Mouse (Mus musculus) adrenal gland, postnatal 14 days (tissue): Measurements from ENCODE around the gene Olfr1277. TPM values are rescaled to one million over a fixed set of nuclear protein-coding genes. Genes with fewer than 3 reads are reported as not detected.

Experiments
- DNase-seq: peaks from one replicate; pipeline ENCODE4 v3.0.0; 2021; ENCODE audit warnings: mixed read lengths
- long read RNA-seq, 2 experiments: library from polyadenylated mRNA; stranded (forward); transcript quantifications; one replicate each; pipeline ENCODE4 v2.0.0; 2021
- total RNA-seq: library from RNA; stranded (reverse); gene quantifications from 2 replicates; pipeline ENCODE4 v1.2.3, GENCODE M21; 2021

The Olfr1277 gene
- not detected in 2 replicates for total RNA-seq
- long read RNA-seq, experiment 1, result 0 reads
- long read RNA-seq, experiment 2, result 0 reads

DNA sequence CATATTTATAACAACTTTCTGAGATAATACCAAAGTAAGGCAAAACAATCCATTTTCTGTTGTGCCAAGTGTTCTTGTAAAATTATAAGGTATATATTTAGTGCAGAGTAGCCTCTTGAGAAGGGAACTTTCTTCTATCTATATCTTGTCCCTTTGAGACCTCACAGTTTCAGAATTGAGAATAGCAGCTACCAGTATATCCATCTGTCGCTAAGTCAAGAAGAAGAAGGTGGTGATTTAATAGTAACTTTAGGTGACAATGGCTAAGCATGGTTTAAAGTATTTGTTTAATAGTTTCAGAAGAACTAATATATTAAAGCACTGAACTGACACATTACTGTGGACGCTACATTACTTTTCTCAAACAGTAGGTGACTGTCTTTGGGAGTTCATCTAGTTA, at the start of gene Olfr1277:
Gene Olfr1277, minus strand, starts transcription at position 101 of the 400 bp plus-strand sequence.
- no peak for DNase-seq

DNA sequence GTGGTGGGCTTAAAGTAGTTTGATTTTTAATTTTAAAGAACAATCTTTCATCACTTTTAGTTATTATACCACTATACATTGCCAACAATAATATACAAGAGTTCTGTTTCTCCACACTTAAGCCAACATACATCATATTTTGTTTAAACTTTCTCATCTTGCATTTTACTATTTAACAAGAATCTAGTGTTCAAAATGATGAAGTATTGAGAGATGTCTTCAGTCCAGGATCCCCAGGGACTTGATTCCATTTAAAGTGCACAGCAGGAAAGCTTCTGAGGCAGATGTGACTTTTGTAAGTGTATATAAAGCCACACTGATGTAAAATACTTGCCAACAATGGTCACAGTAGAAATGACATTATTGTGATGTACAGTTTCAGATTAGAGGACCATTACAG, 39.8 kb upstream of the Olfr1277 start, which contains the start of gene Olfr1280:
Gene Olfr1280, plus strand, starts transcription at position 301 of the 400 bp plus-strand sequence.
- DNase-seq, result no peak

DNA sequence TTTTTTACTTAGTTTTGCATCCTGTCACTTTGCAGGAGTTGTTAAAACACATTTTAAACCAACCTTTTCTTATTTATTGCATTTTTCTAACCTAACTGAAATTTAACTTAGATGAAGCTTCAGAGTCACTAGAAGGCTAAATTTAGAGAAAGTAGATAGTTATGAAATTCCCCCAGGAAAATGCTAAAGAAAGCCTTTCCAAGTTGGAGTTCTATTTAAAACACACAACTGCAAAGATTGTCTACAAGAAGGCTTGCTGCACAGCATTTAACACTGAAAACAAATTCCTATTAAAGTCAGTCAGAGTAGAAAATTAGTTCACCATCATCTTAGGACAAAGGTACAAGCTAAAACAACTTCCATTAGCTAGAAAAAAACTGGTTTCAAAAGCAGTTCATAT, 26.5 kb upstream of the Olfr1277 start, which contains the start of gene Olfr1279:
Gene Olfr1279, plus strand, starts transcription at position 262 of the 400 bp plus-strand sequence.
- no peak for DNase-seq

DNA sequence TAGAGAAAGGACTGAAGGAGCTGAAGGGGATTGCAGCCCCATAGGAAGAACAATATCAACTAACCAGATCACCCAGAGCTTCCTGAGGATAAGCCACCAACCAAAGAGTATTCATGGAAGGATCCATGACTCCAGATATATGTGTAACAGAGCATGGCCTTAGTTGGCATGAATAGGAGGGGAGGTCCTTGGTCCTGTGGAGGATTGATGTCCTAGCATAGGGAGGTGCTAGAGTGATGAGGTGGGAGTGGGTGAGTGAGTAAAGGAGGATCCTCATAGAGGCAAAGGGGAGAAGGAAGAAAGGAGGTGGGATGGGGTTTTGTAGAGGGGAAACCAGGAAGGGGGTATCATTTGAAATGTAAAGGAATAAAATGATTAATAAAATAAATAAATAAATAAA, 24.6 kb upstream of the Olfr1277 start:
- DNase-seq, result no peak

DNA sequence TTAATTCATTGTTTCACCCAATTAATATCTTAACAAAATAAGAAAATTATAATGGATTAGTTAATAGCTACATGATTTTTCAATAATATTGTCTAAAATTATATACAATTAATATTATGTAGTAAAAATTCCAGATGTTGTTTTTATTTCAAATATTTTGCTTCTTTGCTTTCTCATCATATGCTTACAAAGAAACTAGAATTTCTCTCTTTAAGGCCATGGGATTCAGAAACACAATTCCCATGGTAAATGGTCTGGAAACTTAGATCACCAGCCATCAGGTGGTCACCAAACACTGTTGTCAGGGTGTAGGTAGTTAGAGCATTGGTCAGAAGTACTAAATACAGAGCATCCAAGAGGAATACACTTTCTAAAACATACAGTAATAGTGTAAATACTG, 15.9 kb upstream of the Olfr1277 start, which contains the start of gene Olfr1278:
Gene Olfr1278, plus strand, starts transcription at position 301 of the 400 bp plus-strand sequence.
- no peak for DNase-seq

DNA sequence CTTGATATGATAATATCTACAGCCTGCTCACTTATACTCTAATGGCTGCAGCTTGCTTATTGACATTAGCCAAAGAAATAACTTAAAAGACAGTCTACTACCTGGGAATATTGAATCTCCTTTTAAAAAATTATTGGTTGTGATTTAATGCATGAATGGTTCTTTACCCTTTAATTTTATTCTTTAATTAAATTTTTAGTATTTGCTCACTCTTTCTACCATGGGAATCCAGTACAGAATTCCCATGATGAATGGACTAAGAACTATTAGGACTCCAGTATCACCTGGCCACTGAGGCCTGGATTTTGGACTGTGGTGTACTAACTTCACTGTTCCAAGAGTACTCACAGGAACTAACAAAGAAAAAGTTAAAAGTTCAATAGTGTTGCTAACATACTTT, 19.7 kb downstream of the Olfr1277 start, which contains the start of gene Olfr1276:
Gene Olfr1276, plus strand, starts transcription at position 301 of the 400 bp plus-strand sequence.
- no peak for DNase-seq

DNA sequence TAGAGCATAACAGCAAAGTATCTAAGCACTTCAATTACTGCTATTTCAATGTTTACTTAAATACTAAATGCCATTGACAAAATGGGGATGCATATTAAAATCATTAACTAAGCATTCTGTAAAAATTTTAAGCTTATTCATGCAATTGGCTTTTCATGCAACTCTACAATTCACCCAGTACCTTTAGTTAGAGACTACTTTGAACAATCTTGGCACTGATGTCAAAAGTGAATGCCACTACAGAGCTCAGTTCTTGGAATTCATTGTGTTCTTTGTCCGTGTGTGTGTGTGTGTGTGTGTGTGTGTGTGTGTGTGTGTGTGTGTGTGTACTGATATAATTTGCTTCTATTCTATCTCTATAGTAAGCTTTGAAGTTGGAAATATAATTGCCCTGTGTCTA, 38.7 kb downstream of the Olfr1277 start, which contains the start of gene Olfr1275:
Gene Olfr1275, minus strand, starts transcription at position 101 of the 400 bp plus-strand sequence.
- no peak for DNase-seq

DNA sequence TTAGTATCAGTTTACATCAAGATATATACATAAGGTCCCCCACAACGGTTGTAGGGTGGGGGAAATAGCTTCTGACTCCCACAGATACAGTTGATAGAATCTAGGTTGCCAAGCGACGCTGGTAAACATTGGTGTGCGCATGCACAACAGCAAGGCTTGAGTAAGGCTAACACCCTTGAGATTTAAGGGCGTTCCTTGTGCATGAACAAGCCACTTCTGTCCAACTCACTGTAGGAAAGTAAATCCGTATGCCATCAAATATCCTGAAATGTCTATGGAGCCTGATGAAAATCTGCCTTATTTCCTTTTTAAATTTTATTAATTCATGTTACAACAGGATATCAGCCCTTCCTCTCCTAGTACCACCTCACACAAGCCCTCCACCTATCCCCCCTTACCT, 44.4 kb downstream of the Olfr1277 start, which contains the start of gene 4930430A15Rik:
Gene 4930430A15Rik, minus strand, starts transcription at position 101 of the 400 bp plus-strand sequence.
- no peak for DNase-seq

Other genes starting within 250 kb of the Olfr1277 start
- gene Gm13941, start 168.1 kb downstream of the Olfr1277 start, total RNA-seq, result not detected in 2 replicates
- not detected in 2 replicates for gene Gm15130, start 121.2 kb downstream of the Olfr1277 start, total RNA-seq
- gene 4930430A15Rik, start 44.5 kb downstream of the Olfr1277 start, total RNA-seq, result not detected in 2 replicates
- gene Olfr1275, start 38.8 kb downstream of the Olfr1277 start, total RNA-seq, result not detected in 2 replicates
- gene Olfr1276, start 19.6 kb downstream of the Olfr1277 start, total RNA-seq, result not detected in 2 replicates
- not detected in 2 replicates for gene Olfr1278, start 16.0 kb upstream of the Olfr1277 start, total RNA-seq
- not detected in 2 replicates for gene Olfr1279, start 26.5 kb upstream of the Olfr1277 start, total RNA-seq
- gene Olfr1280, start 39.9 kb upstream of the Olfr1277 start, total RNA-seq, result not detected in 2 replicates
- gene Olfr1281, start 52.4 kb upstream of the Olfr1277 start, total RNA-seq, result not detected in 2 replicates
- gene Olfr1282, start 62.0 kb upstream of the Olfr1277 start, total RNA-seq, result not detected in 2 replicates
- not detected in 2 replicates for gene Olfr1283, start 92.7 kb upstream of the Olfr1277 start, total RNA-seq
- not detected in 2 replicates for gene Olfr1284, start 101.4 kb upstream of the Olfr1277 start, total RNA-seq
- not detected in 2 replicates for gene Olfr1286, start 149.0 kb upstream of the Olfr1277 start, total RNA-seq
- not detected in 2 replicates for gene Olfr1287, start 175.0 kb upstream of the Olfr1277 start, total RNA-seq
- not detected in 2 replicates for gene Olfr1288, start 200.0 kb upstream of the Olfr1277 start, total RNA-seq
- not detected in 2 replicates for gene Olfr1289, start 206.7 kb upstream of the Olfr1277 start, total RNA-seq
- not detected in 2 replicates for gene Olfr1290, start 219.7 kb upstream of the Olfr1277 start, total RNA-seq
- gene Olfr1291-ps1, start 223.1 kb upstream of the Olfr1277 start, total RNA-seq, result not detected in 2 replicates